23 mouse cellular contexts compared by ENCODE assay signal in genomic region chr7:36097054-36097453, GRCm38 (mm10).
"Had no signal": no experiment of that assay in that cellular context is flagged by ENCODE, and none has a peak within 500 bp of the region (broad histone marks: within the 10 kb centered on the region; RNA-seq: fewer than 3 reads in every experiment).

No protein-coding gene starts in this region.

- H3K9me3 ChIP-seq: hindbrain, embryonic 10.5 days; hindbrain, embryonic 12.5 days; intestine, embryonic 15.5 days; kidney, embryonic 15.5 days had no signal

- H3K36me3 ChIP-seq: hindbrain, embryonic 10.5 days; hindbrain, embryonic 12.5 days; intestine, embryonic 15.5 days; kidney, embryonic 15.5 days had no signal

- H3K4me1 ChIP-seq: hindbrain, embryonic 10.5 days had no signal

- DNase-seq: gastrocnemius, postnatal 14 days; gastrocnemius, postnatal 36 days; heart, adult 11 months; heart, adult 2 months; heart, postnatal 10 days; heart, postnatal 4 days; kidney, adult 18-20 months; kidney, adult 8-10 months; kidney, postnatal 25 days; kidney, postnatal 4 days; liver had no signal

- H3K9ac ChIP-seq: hindbrain, embryonic 12.5 days; hindbrain, embryonic 14.5 days; intestine, embryonic 15.5 days; kidney, embryonic 15.5 days had no signal

- H3K27ac ChIP-seq: heart, adult 2 months; hindbrain, embryonic 10.5 days; hindbrain, embryonic 12.5 days; hindbrain, embryonic 14.5 days; intestine, embryonic 15.5 days; layer of hippocampus, adult 2 months; left cerebral cortex, adult 2 months had no signal

- H3K4me3 ChIP-seq: heart, adult 2 months; hindbrain, embryonic 10.5 days; hindbrain, embryonic 12.5 days; intestine, embryonic 15.5 days; kidney, embryonic 15.5 days; layer of hippocampus, adult 2 months; left cerebral cortex, adult 2 months had no signal

- ATAC-seq: hindbrain, embryonic 16.5 days; inflammation-experienced regulatory T-cells, adult 6 months; intestine, embryonic 15.5 days; intestine, postnatal 0 days had no signal

- H3K4me2 ChIP-seq: heart, embryonic 11.5 days; hindbrain, embryonic 12.5 days; hindbrain, embryonic 14.5 days; intestine, embryonic 15.5 days; kidney, embryonic 15.5 days; liver, embryonic 11.5 days had no signal

- H3K27me3 ChIP-seq: hindbrain, embryonic 12.5 days; intestine, embryonic 15.5 days; kidney, embryonic 15.5 days had no signal
